In genomic region chr12:54276978-54277537, GRCm38 (mm10) we compare ENCODE assay signal across 9 mouse cellular contexts.
"Had no signal": no experiment of that assay in that cellular context is flagged by ENCODE, and none has a peak within 500 bp of the region (broad histone marks: within the 10 kb centered on the region; RNA-seq: fewer than 3 reads in every experiment).

No protein-coding gene starts in this region.

- H3K9me3 ChIP-seq: limb, embryonic 13.5 days; midbrain, embryonic 13.5 days; neural tube, embryonic 12.5 days had no signal

- H3K36me3 ChIP-seq: limb, embryonic 13.5 days; midbrain, embryonic 13.5 days; neural tube, embryonic 12.5 days had no signal

- H3K27me3 ChIP-seq: limb, embryonic 13.5 days; midbrain, embryonic 13.5 days; neural tube, embryonic 12.5 days had no signal

- H3K4me2 ChIP-seq: limb, embryonic 13.5 days; midbrain, embryonic 13.5 days; neural tube, embryonic 12.5 days had no signal

- H3K4me1 ChIP-seq: limb, embryonic 13.5 days; midbrain, embryonic 13.5 days; neural tube, embryonic 12.5 days had no signal

- H3K9ac ChIP-seq: limb, embryonic 13.5 days; liver, embryonic 14.5 days; midbrain, embryonic 13.5 days; neural tube, embryonic 12.5 days had no signal

- DNase-seq: kidney, adult 9 months; left cerebral cortex, postnatal 4 days; lung, adult 18-20 months; thymus, postnatal 4 days had no signal

- ATAC-seq: midbrain, embryonic 13.5 days had no signal

- H3K4me3 ChIP-seq: limb, embryonic 13.5 days; midbrain, embryonic 13.5 days; neural tube, embryonic 12.5 days had no signal

- H3K27ac ChIP-seq: kidney, postnatal 0 days; limb, embryonic 13.5 days; liver, embryonic 14.5 days; midbrain, embryonic 13.5 days; neural tube, embryonic 12.5 days had no signal
